Mouse (Mus musculus) adrenal gland, adult 2 months (tissue): Measurements from ENCODE around the gene Xrcc5. TPM values are rescaled to one million over a fixed set of nuclear protein-coding genes. Genes with fewer than 3 reads are reported as not detected.

Source experiments
- DNase-seq: peaks from one replicate; pipeline ENCODE4 v3.0.0; 2021
- polyA plus RNA-seq: library from polyadenylated mRNA; depleted of rRNA; stranded (reverse); fragments of >200 nt; gene quantifications from 2 replicates; pipeline ENCODE4 v1.2.3, GENCODE M21; 2012
- total RNA-seq, 2 experiments: library from RNA; stranded (reverse); gene quantifications; 2 replicates each; pipeline ENCODE4 v1.2.3; 2021

The Xrcc5 gene
- total and polyA plus RNA-seq, 3 experiments, result 0.63 to 13.3 (median 7.4) TPM

GRCm38 (mm10) chr1:72315447-72315846 lies 8.2 kb downstream of the Xrcc5 start:
- no peak for DNase-seq

GRCm38 (mm10) chr1:72316409-72316808 lies 9.2 kb downstream of the Xrcc5 start:
- DNase-seq, result no peak

GRCm38 (mm10) chr1:72316901-72317300 lies 9.7 kb downstream of the Xrcc5 start:
- no peak for DNase-seq

GRCm38 (mm10) chr1:72320759-72321158 lies 13.5 kb downstream of the Xrcc5 start:
- DNase-seq, result no peak

- DNase-seq, result no peak
Measured at GRCm38 (mm10) chr1:72323248-72323647, 16.0 kb downstream of the Xrcc5 start.

- no peak for DNase-seq
Measured at GRCm38 (mm10) chr1:72326162-72326821, 19.1 kb downstream of the Xrcc5 start.

- no peak for DNase-seq
Measured at GRCm38 (mm10) chr1:72334807-72335206, 27.6 kb downstream of the Xrcc5 start.

- DNase-seq, result no peak
Measured at GRCm38 (mm10) chr1:72336780-72337179, 29.6 kb downstream of the Xrcc5 start.

- DNase-seq, result no peak
Measured at GRCm38 (mm10) chr1:72338341-72338740, 31.1 kb downstream of the Xrcc5 start.

GRCm38 (mm10) chr1:72347873-72348272 lies 40.7 kb downstream of the Xrcc5 start:
- no peak for DNase-seq

GRCm38 (mm10) chr1:72354856-72355255 lies 47.6 kb downstream of the Xrcc5 start:
- DNase-seq, result no peak

- no peak for DNase-seq
Measured at GRCm38 (mm10) chr1:72358216-72358615, 51.0 kb downstream of the Xrcc5 start.

- no peak for DNase-seq
Measured at GRCm38 (mm10) chr1:72359462-72359861, 52.2 kb downstream of the Xrcc5 start.

- DNase-seq, result no peak
Measured at GRCm38 (mm10) chr1:72360809-72361208, 53.6 kb downstream of the Xrcc5 start.

GRCm38 (mm10) chr1:72364661-72365060 lies 57.4 kb downstream of the Xrcc5 start:
- DNase-seq, result no peak

GRCm38 (mm10) chr1:72372512-72372911 lies 65.3 kb downstream of the Xrcc5 start:
- peak; percentile 4 for DNase-seq

GRCm38 (mm10) chr1:72372913-72373312 lies 65.7 kb downstream of the Xrcc5 start:
- DNase-seq, result no peak

- DNase-seq, result no peak
Measured at GRCm38 (mm10) chr1:72373648-72374047, 66.4 kb downstream of the Xrcc5 start.

- DNase-seq, result no peak
Measured at GRCm38 (mm10) chr1:72374049-72374448, 66.8 kb downstream of the Xrcc5 start.

GRCm38 (mm10) chr1:72378151-72378550 lies 70.9 kb downstream of the Xrcc5 start:
- no peak for DNase-seq

GRCm38 (mm10) chr1:72379752-72380353 lies 72.6 kb downstream of the Xrcc5 start:
- no peak for DNase-seq

GRCm38 (mm10) chr1:72380544-72380943 lies 73.3 kb downstream of the Xrcc5 start:
- DNase-seq, result no peak

GRCm38 (mm10) chr1:72383056-72383455 lies 75.8 kb downstream of the Xrcc5 start:
- DNase-seq, result no peak

GRCm38 (mm10) chr1:72383651-72384050 lies 76.4 kb downstream of the Xrcc5 start:
- no peak for DNase-seq
